Comparison of ENCODE assay signal across 1 mouse cellular context in the genomic region with DNA sequence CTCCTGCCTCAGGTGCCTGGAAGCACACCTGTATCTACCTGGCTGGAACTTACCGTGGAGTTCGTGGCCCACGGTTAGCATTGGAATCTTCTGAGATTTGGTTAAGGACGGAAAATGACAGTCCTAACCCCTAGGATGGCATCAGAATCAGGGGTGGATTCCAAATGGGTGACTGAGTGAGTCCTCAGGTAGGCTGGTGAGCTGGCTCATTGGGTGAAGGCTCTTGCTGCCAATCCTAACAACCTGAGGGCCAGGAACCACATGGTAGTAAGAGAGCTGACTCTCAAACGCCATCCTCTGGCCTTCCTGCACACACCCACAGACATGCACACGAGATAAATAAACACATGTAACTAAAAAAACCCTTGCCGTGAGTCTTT.
TF ChIP-seq lines count a peak whose summit lies in the region.

No protein-coding gene starts in this region.

TF ChIP-seq in ES-E14, 5 proteins besides CTCF, POLR2A, EP300 and RAD21:
- TF ChIP-seq HCFC1 (IDR thresholded peaks at IDR 0.05; ENCODE audit: borderline replicate concordance, insufficient read depth, low read length) (no peak), CHD2 (IDR thresholded peaks at IDR 0.05; ENCODE audit: low read depth, low read length) (no peak), ZNF384 (IDR thresholded peaks at IDR 0.05; ENCODE audit: low read depth, low read length) (no peak), ZC3H11A (IDR thresholded peaks at IDR 0.05; ENCODE audit: borderline replicate concordance, low read depth, low read length) (no peak)
